Mouse (Mus musculus) layer of hippocampus, adult 2 months (tissue): ENCODE measurements at regions not wholly inside any gene's neighbourhood (a gene's known extent, or its start where the extent isn't known, plus 50 kb on each side); places are given as distances from the start of the nearest gene placed in this dataset.

ENCODE experiments used
- DNase-seq, 2 experiments: peaks; one replicate each; pipeline ENCODE4 v3.0.0; 2022; ENCODE audit warnings: low spot score in 2 of 2
- H3K27ac ChIP-seq: fragments of 200-600 bp; 2 replicates; pipeline ENCODE4 v1.8.1; 2022
- H3K4me3 ChIP-seq: fragments of 200-600 bp; 2 replicates; pipeline ENCODE4 v1.8.1; 2022; ENCODE audit warnings: mild to moderate bottlenecking
- CTCF ChIP-seq: fragments of 200-600 bp; conservative IDR thresholded peaks from 2 replicates; pipeline ENCODE4 v1.8.1; 2022; ENCODE audit warnings: antibody characterized with exemption, mild to moderate bottlenecking, moderate library complexity

DNA sequence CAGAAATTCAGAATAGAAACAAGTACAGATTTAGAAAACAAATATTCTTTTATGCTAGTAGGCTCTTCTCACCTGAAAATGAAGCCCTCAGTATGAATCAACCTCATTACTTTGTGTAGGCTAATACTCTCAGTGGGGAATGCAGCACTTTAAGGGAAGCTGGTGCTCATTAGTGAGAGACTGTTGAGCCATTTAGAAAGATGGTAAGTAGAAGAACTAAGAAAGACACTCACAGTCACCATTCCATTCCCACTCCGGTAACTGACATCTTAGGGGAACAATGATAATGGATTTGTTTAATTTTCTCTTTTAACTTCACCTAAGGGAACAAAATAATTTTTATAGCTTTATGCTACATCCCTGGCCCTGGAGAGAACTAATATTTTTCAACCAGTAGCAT, 648.0 kb upstream of the Nova1 start:
- Histone ChIP-seq H3K4me3 (no peak overlapping the region), H3K27ac (no peak overlapping the region)
- no peak for TF ChIP-seq CTCF
- DNase-seq: no peak

GRCm38 (mm10) chr12:47465924-47466323, 647.2 kb upstream of the Nova1 start:
- no peak for DNase-seq
- H3K27ac ChIP-seq: no peak overlapping the region
- H3K4me3 ChIP-seq: no peak overlapping the region
- no peak for TF ChIP-seq CTCF

DNA sequence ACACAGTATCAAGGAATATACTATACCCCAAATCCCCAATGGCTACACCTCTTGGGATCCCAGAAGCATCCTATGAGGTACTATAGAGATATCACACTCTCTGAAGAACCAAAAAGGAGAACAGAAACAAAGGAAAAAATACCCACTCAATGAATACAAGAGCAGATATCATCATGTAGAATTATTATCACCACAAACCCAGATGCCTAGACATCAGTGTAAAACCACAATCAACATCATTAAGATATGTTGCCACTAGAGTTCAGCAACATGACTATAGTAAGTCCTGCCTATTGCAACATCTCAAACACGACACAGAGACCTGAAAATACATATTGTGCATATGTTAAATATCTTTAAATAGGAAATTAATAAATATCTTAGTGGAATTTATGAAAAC, 612.9 kb upstream of the Nova1 start:
- no peak overlapping the region for H3K27ac ChIP-seq
- no peak overlapping the region for H3K4me3 ChIP-seq
- no peak for DNase-seq
- TF ChIP-seq CTCF: no peak

DNA sequence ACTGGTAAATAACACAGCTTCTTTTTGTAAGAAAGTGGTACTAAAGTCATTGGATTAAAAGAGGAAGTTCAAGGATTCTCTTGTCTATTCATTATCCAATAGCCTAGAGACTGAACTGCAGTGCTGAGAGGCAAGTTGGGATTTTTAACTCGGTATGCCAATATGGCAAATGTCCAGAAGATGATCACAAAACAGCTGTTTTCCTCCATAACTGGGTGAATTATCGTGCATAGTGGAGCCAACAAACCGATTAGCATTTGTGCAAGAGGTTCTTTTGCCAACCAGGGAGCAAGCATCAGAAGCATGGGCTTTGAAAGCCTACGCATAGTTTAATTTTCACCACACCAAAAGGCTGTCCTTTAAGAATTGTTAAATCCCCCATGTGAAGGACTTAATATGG, 593.5 kb upstream of the Nova1 start:
- Histone ChIP-seq H3K4me3 (no peak overlapping the region), H3K27ac (no peak overlapping the region)
- DNase-seq: no peak
- TF ChIP-seq CTCF: no peak

DNA sequence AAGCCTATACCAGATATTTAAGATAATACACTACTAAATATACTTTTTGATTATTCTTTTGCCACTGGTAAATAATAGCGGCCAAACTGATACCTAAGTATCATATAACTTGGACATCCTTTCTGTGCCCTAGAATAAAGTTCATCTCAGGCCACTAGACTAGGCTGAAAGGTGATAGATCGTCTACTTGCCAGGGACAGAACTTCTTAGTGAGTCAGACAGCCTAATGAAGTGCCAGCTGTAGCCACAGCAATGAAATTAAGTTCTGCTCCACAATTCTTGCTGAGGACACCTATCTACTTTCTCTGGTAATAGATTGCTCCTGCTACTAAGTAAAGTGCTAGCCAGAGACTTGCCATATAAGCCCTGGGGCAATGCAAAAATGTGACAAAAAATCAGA, 587.8 kb upstream of the Nova1 start:
- no peak for DNase-seq
- no peak for TF ChIP-seq CTCF
- Histone ChIP-seq H3K4me3 (no peak overlapping the region), H3K27ac (no peak overlapping the region)

DNA sequence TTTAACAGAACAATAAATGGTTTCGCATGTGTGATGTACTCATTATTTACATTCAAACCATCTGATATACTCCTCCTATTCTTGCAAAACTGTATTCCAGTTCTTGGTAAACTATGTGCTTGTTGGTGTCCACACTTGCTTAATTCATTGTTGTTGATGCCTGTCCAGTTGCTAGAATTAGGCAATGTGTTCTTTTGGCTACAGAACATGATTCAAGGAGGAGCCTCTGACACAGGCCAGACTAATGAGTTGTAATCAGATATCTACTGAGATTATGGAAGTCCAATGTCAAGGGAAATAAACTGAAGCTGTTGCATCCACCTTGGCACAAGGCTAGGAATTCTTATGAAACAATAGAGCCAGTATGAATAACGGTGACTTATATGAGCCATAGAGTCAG, 587.4 kb upstream of the Nova1 start:
- TF ChIP-seq CTCF: no peak
- Histone ChIP-seq H3K4me3 (no peak overlapping the region), H3K27ac (no peak overlapping the region)
- no peak for DNase-seq

- H3K4me3 ChIP-seq: no peak overlapping the region
- DNase-seq: no peak
- no peak overlapping the region for H3K27ac ChIP-seq
- no peak for TF ChIP-seq CTCF
Observed at GRCm38 (mm10) chr12:47383225-47383624, 564.5 kb upstream of the Nova1 start.

- DNase-seq: no peak
- no peak for TF ChIP-seq CTCF
- H3K27ac ChIP-seq: no peak overlapping the region
- H3K4me3 ChIP-seq: no peak overlapping the region
Observed at GRCm38 (mm10) chr12:47353269-47353668, 534.5 kb upstream of the Nova1 start.

- H3K4me3 ChIP-seq: no peak overlapping the region
- H3K27ac ChIP-seq: no peak overlapping the region
- DNase-seq: no peak
- TF ChIP-seq CTCF: no peak
Observed at GRCm38 (mm10) chr12:47351229-47351628, 532.5 kb upstream of the Nova1 start.

- Histone ChIP-seq H3K27ac (no peak overlapping the region), H3K4me3 (no peak overlapping the region)
- DNase-seq: peak; percentile 15 to 48
- peak; percentile 79 for TF ChIP-seq CTCF
Observed at GRCm38 (mm10) chr12:47313413-47313812, 494.7 kb upstream of the Nova1 start.

DNA sequence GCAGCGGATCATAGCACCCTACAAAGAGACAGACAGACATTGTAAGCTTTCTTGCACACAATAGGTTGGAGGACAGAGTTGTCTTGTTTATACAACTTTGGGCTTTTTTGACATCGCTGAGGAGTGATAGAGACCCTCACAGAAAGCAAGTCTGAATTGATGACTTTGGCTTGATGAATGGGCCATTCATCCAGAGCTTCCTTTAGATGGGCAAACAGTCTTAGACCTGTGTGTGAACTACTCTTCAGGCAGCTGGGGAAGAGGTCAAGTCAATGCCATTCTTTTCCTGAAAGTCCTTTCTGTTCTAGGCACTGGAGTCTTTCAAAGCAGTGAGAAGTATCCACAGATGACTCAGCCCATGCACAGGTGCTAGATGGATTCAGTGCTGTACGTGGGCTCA, 457.2 kb upstream of the Nova1 start:
- no peak for TF ChIP-seq CTCF
- Histone ChIP-seq H3K27ac (no peak overlapping the region), H3K4me3 (no peak overlapping the region)
- peak in 1 of 2 experiments; percentile 4 for DNase-seq

DNA sequence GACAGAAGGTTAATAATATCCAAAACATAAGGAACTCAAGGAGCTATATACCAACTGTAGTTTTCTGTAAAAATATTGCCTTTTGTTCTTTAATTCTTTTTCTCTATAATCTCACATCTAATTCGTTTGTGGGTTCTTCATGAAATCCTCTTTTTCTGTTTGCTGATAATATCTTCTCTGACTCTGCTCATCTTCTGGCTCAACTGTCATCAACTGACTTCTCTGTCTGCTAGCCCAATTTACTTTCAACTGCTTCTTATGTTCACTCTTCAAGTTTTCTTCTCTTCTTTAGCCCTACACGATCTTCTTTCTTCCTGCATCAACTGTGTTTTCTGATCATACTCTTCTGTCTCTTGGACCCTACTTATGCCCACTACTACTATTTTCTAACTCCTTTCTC, 453.6 kb upstream of the Nova1 start:
- Histone ChIP-seq H3K27ac (no peak overlapping the region), H3K4me3 (no peak overlapping the region)
- no peak for TF ChIP-seq CTCF
- no peak for DNase-seq

DNA sequence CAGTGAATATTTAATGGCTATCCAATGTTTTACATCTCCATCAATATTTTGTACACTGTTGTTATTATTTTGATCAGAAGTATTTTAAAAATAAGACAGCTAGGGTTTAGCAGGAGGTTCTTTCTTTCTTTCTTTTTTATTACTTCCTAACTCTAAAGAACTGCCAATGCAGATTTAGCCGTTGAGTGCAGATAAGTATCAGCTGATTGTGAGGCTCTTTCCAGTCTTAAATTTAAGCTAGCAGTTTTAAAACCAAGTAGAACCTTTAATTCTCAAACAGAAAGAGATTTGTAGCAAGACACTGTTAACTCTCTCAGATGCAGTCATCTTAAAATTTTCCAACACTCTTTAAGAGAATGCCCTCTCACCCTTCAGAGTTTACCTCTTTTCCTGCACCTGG, 445.4 kb upstream of the Nova1 start:
- H3K4me3 ChIP-seq: no peak overlapping the region
- DNase-seq: no peak
- H3K27ac ChIP-seq: no peak overlapping the region
- no peak for TF ChIP-seq CTCF

DNA sequence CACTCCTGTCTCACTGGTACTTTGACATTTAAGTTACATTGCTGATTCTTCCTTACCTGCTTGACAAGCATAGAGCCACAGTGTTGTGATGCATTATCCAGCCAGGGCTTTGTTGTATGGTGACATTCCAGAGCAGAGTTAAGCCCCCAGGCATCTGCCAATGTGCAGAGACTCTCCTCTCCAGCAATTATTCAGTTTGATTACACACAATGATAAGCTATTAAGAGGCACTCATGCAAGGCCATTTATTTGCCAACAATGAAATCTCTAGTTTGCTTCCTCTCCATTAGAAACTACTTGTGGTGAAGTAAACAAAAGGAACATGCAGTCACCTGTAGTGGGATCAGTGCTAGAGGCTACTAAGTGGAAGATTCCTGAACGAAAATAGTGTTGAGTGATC, 444.7 kb upstream of the Nova1 start:
- H3K27ac ChIP-seq: no peak overlapping the region
- no peak for DNase-seq
- no peak for TF ChIP-seq CTCF
- no peak overlapping the region for H3K4me3 ChIP-seq

GRCm38 (mm10) chr12:47252306-47252705, 433.6 kb upstream of the Nova1 start:
- no peak for DNase-seq
- no peak overlapping the region for H3K27ac ChIP-seq
- TF ChIP-seq CTCF: no peak
- no peak overlapping the region for H3K4me3 ChIP-seq
